Mouse (Mus musculus) lung, embryonic 14.5 days (tissue): ENCODE measurements around the gene Cdiptos. TPM values are rescaled to one million over a fixed set of nuclear protein-coding genes. Genes with fewer than 3 reads are reported as not detected.

ENCODE experiments used
- ATAC-seq: fragments of 200-750 bp; cut with Nextera tagmentation; 2 replicates; pipeline ENCODE4 v1.8.0; 2017; ENCODE audit warnings: mild to moderate bottlenecking, moderate TSS enrichment, moderate library complexity; ENCODE audit not compliant: insufficient read depth
- DNase-seq: peaks from one replicate; pipeline ENCODE4 v3.0.0-alpha.2; 2015
- H3K27ac ChIP-seq: fragments of 300-500 bp; sonication (generic); 2 replicates; pipeline ENCODE4 v1.5.1; 2014; ENCODE audit warnings: low read depth, mild to moderate bottlenecking, moderate library complexity
- H3K27me3 ChIP-seq: fragments of 300-500 bp; sonication (generic); 2 replicates; pipeline ENCODE4 v1.6.1; 2014; ENCODE audit warnings: low read length, control low read depth; ENCODE audit not compliant: insufficient read depth
- H3K36me3 ChIP-seq: fragments of 300-500 bp; sonication (generic); 2 replicates; pipeline ENCODE4 v1.6.1; 2014; ENCODE audit warnings: control low read depth; ENCODE audit not compliant: insufficient read depth
- H3K4me1 ChIP-seq: fragments of 300-500 bp; sonication (generic); 2 replicates; pipeline ENCODE4 v1.6.1; 2014; ENCODE audit warnings: antibody characterized with exemption, control low read depth; ENCODE audit not compliant: insufficient read depth
- H3K4me2 ChIP-seq: fragments of 300-500 bp; sonication (generic); 2 replicates; pipeline ENCODE4 v1.6.1; 2014; ENCODE audit warnings: mild to moderate bottlenecking
- H3K4me3 ChIP-seq: fragments of 300-500 bp; sonication (generic); 2 replicates; pipeline ENCODE4 v1.5.1; 2014; ENCODE audit warnings: low read depth, low read length
- H3K9ac ChIP-seq: fragments of 300-500 bp; sonication (generic); 2 replicates; pipeline ENCODE4 v1.6.1; 2014
- H3K9me3 ChIP-seq: fragments of 300-500 bp; sonication (generic); 2 replicates; pipeline ENCODE4 v1.6.1; 2016; ENCODE audit warnings: low read depth, low read length, control low read depth
- CTCF ChIP-seq: IDR thresholded peaks from 2 replicates; pipeline ENCODE4 v1.5.1; 2016; ENCODE audit warnings: antibody characterized with exemption, low read depth
- WGBS: fragments of 180-500 bp; shearing (Covaris S2); extraction: QIAGEN DNeasy Blood & Tissue Kit; methylation state at CpG from one replicate; pipeline ENCODE4 v1.1.7; 2014; 5-methylcytosine and 5-hydroxymethylcytosine counted together
- polyA plus RNA-seq: library from polyadenylated mRNA; unstranded; fragments of >200 nt; fragmentation: Nextera tagmentation; extraction: Ambion mirVana; gene quantifications from 2 replicates; pipeline ENCODE4 v1.2.1, GENCODE M21; 2014

The Cdiptos gene
- polyA plus RNA-seq, 1 experiment from 2014 or later = 1.5 TPM

GRCm38 (mm10) chr7:126975493-126975892 is 405 bp downstream of the Cdiptos start:
- Histone ChIP-seq H3K9ac (peak overlapping the region; percentile 97), H3K27me3 (no peaks in the 10 kb centered on the region), H3K36me3 (peaks cover 26% of the 10 kb centered on the region), H3K4me1 (no peaks in the 10 kb centered on the region), H3K4me3 (peak overlapping the region; percentile 94), H3K27ac (peak overlapping the region; percentile 32; the same call in 1 of the 2 replicates), H3K9me3 (no peaks in the 10 kb centered on the region), H3K4me2 (peak overlapping the region; percentile 67)
- TF ChIP-seq CTCF = no peak
- ATAC-seq (no peak), DNase-seq (peak; percentile 5)
- WGBS = 11% methylated on average over 8 of the region's 8 CpGs

- ATAC-seq (no peak), DNase-seq (no peak)
- no peak overlapping the region for H3K4me2 ChIP-seq
- H3K9ac ChIP-seq = no peak overlapping the region
- H3K4me3 ChIP-seq = no peak overlapping the region
- H3K36me3 ChIP-seq = no peaks in the 10 kb centered on the region
- H3K4me1 ChIP-seq = no peaks in the 10 kb centered on the region
- no peak overlapping the region for H3K27ac ChIP-seq
- no peaks in the 10 kb centered on the region for H3K9me3 ChIP-seq
- peaks cover 18% of the 10 kb centered on the region for H3K27me3 ChIP-seq
- 65% methylated on average over 6 of the region's 6 CpGs for WGBS
- no peak for TF ChIP-seq CTCF
Measured at GRCm38 (mm10) chr7:126967361-126967760, 8.5 kb downstream of the Cdiptos start.

GRCm38 (mm10) chr7:126965568-126965967 is 10.3 kb downstream of the Cdiptos start:
- H3K9ac ChIP-seq = no peak overlapping the region
- DNase-seq = peak; percentile 30
- no peaks in the 10 kb centered on the region for H3K9me3 ChIP-seq
- WGBS = 48% methylated on average over 3 of the region's 3 CpGs
- no peaks in the 10 kb centered on the region for H3K4me1 ChIP-seq
- H3K36me3 ChIP-seq = no peaks in the 10 kb centered on the region
- no peak for ATAC-seq
- no peak overlapping the region for H3K4me2 ChIP-seq
- no peak for TF ChIP-seq CTCF
- no peak overlapping the region for H3K27ac ChIP-seq
- H3K27me3 ChIP-seq = peaks cover 22% of the 10 kb centered on the region
- no peak overlapping the region for H3K4me3 ChIP-seq

- no peaks in the 10 kb centered on the region for H3K4me1 ChIP-seq
- 23% methylated on average over 19 of the region's 19 CpGs for WGBS
- H3K9ac ChIP-seq = no peak overlapping the region
- DNase-seq (peak; percentile 59), ATAC-seq (no peak)
- H3K9me3 ChIP-seq = no peaks in the 10 kb centered on the region
- H3K4me2 ChIP-seq = no peak overlapping the region
- H3K27me3 ChIP-seq = peaks cover 22% of the 10 kb centered on the region
- TF ChIP-seq CTCF = peak; percentile 71
- no peak overlapping the region for H3K4me3 ChIP-seq
- H3K27ac ChIP-seq = no peak overlapping the region
- no peaks in the 10 kb centered on the region for H3K36me3 ChIP-seq
Measured at GRCm38 (mm10) chr7:126963548-126964286, 12.2 kb downstream of the Cdiptos start.

- ATAC-seq (no peak), DNase-seq (no peak)
- peaks cover 22% of the 10 kb centered on the region for H3K27me3 ChIP-seq
- H3K9me3 ChIP-seq = no peaks in the 10 kb centered on the region
- no peak overlapping the region for H3K4me2 ChIP-seq
- WGBS = 90% methylated on average over 4 of the region's 4 CpGs
- no peaks in the 10 kb centered on the region for H3K36me3 ChIP-seq
- H3K27ac ChIP-seq = no peak overlapping the region
- no peak for TF ChIP-seq CTCF
- no peak overlapping the region for H3K9ac ChIP-seq
- no peaks in the 10 kb centered on the region for H3K4me1 ChIP-seq
- no peak overlapping the region for H3K4me3 ChIP-seq
Measured at GRCm38 (mm10) chr7:126961965-126962364, 13.9 kb downstream of the Cdiptos start.

GRCm38 (mm10) chr7:126961095-126961494 is 14.8 kb downstream of the Cdiptos start:
- H3K36me3 ChIP-seq = no peaks in the 10 kb centered on the region
- no peaks in the 10 kb centered on the region for H3K4me1 ChIP-seq
- no peak for TF ChIP-seq CTCF
- no peak for DNase-seq
- H3K9me3 ChIP-seq = no peaks in the 10 kb centered on the region
- no peak overlapping the region for H3K9ac ChIP-seq
- H3K4me3 ChIP-seq = no peak overlapping the region
- H3K27ac ChIP-seq = no peak overlapping the region
- ATAC-seq = no peak
- WGBS = 82% methylated on average over 5 of the region's 5 CpGs
- H3K27me3 ChIP-seq = peaks cover 22% of the 10 kb centered on the region
- H3K4me2 ChIP-seq = no peak overlapping the region

GRCm38 (mm10) chr7:126959780-126960179 is 16.1 kb downstream of the Cdiptos start:
- Histone ChIP-seq H3K4me3 (no peak overlapping the region), H3K9ac (no peak overlapping the region), H3K4me1 (no peaks in the 10 kb centered on the region), H3K27me3 (peaks cover 22% of the 10 kb centered on the region), H3K4me2 (no peak overlapping the region), H3K9me3 (no peaks in the 10 kb centered on the region), H3K27ac (no peak overlapping the region), H3K36me3 (no peaks in the 10 kb centered on the region)
- 56% methylated on average over 9 of the region's 9 CpGs for WGBS
- TF ChIP-seq CTCF = no peak
- ATAC-seq (no peak), DNase-seq (no peak)
